Mouse (Mus musculus) right cerebral cortex, postnatal 4 days (tissue): Measurements from ENCODE around the gene Sdha.
A peak's percentile ranks its signal among the peaks of the same experiment; 100 is the strongest.

Experiments used
- DNase-seq: peaks from one replicate; pipeline ENCODE4 v3.0.0-alpha.2; 2022

Gene Sdha

GRCm38 (mm10) chr13:74302050-74303037, 47.7 kb downstream of the Sdha start:
- peak; percentile 19 for DNase-seq

GRCm38 (mm10) chr13:74301607-74301984, 48.5 kb downstream of the Sdha start:
- DNase-seq, result no peak

GRCm38 (mm10) chr13:74300925-74301606, 49.0 kb downstream of the Sdha start:
- DNase-seq, result peak; percentile 79

- DNase-seq, result no peak
Measured at GRCm38 (mm10) chr13:74296376-74296775, 53.7 kb downstream of the Sdha start.

GRCm38 (mm10) chr13:74292167-74292566, 57.9 kb downstream of the Sdha start, which contains the start of gene Ahrr:
TSS of gene Ahrr (minus strand) at chr13:74292331.
- peak; percentile 37 for DNase-seq

GRCm38 (mm10) chr13:74289646-74290045, 60.4 kb downstream of the Sdha start:
- no peak for DNase-seq

GRCm38 (mm10) chr13:74282299-74282698, 67.8 kb downstream of the Sdha start:
- DNase-seq, result no peak

- DNase-seq, result no peak
Measured at GRCm38 (mm10) chr13:74275726-74276125, 74.4 kb downstream of the Sdha start.
